Mouse (Mus musculus): ENCODE data around the gene Atp6v1c2. TPM values are rescaled to one million over a fixed set of nuclear protein-coding genes. Genes with fewer than 3 reads are reported as not detected.

Gene Atp6v1c2
- total and polyA plus RNA-seq, 3 experiments = 0.19 to 0.42 TPM; not detected in 1

GRCm38 (mm10) chr12:17316096-17316495, 13.1 kb downstream of the Atp6v1c2 start:
- no peak for DNase-seq (ENCODE audit: extremely low read depth)
- in situ Hi-C loops (cut with MboI; ENCODE audit: low pct_ligation_motif_present, low pct_unique_long_range_greater_than_20kb, low sequenced_read_pairs) = no loop called here
- H3K27me3 ChIP-seq (replicated peaks) = peaks cover 2% of the 10 kb centered on the region
- dilution Hi-C loops (cut with MboI; ENCODE audit: extremely low pct_ligation_motif_present, extremely low pct_unique_long_range_greater_than_20kb, low sequenced_read_pairs) = no loop called here
- H3K27ac ChIP-seq (ENCODE audit: insufficient read depth, low read depth) = no peak overlapping the region
- no peaks in the 10 kb centered on the region for H3K36me3 ChIP-seq (replicated peaks in 1 of 2; ENCODE audit: control insufficient read depth in 1 of 2, insufficient read depth in 1 of 2, low read length in 1 of 2)
- no peak for TF ChIP-seq ZNF384 (IDR thresholded peaks at IDR 0.05; ENCODE audit: low read depth, low read length)
- TF ChIP-seq SMC3 (IDR thresholded peaks at IDR 0.05; ENCODE audit: low read depth, low read length) = no peak
- no peak for TF ChIP-seq TBP (conservative IDR thresholded peaks at IDR 0.05; ENCODE audit: low read depth, low read length)
- no peak for TF ChIP-seq RCOR1 (conservative IDR thresholded peaks at IDR 0.05; ENCODE audit: low read depth, low read length)
- TF ChIP-seq JUND (conservative IDR thresholded peaks at IDR 0.05; ENCODE audit: low read depth, low read length) = no peak
- no peak for TF ChIP-seq BHLHE40 (IDR thresholded peaks at IDR 0.05; ENCODE audit: low read depth, low read length)
- TF ChIP-seq ZKSCAN1 (IDR thresholded peaks at IDR 0.05; ENCODE audit: borderline replicate concordance, low read depth, low read length) = no peak
- no peak for TF ChIP-seq ZC3H11A (IDR thresholded peaks at IDR 0.05; ENCODE audit: low read depth, low read length)
- TF ChIP-seq MXI1 (IDR thresholded peaks at IDR 0.05; ENCODE audit: low read depth, low read length) = no peak
- TF ChIP-seq ETS1 (conservative IDR thresholded peaks at IDR 0.05; ENCODE audit: low read depth, low read length) = no peak
- TF ChIP-seq ELF1 (IDR thresholded peaks at IDR 0.05; ENCODE audit: low read depth, low read length) = no peak
- no peak for TF ChIP-seq SIN3A (IDR thresholded peaks at IDR 0.05; ENCODE audit: low read length)
- no peak for TF ChIP-seq POLR2AphosphoS2 (IDR thresholded peaks at IDR 0.05; ENCODE audit: low read depth, low read length)
- no peak for TF ChIP-seq MAFK (IDR thresholded peaks at IDR 0.05; ENCODE audit: insufficient replicate concordance, low read length)
- TF ChIP-seq MEF2A (IDR thresholded peaks at IDR 0.05; ENCODE audit: borderline replicate concordance, low read depth, low read length) = no peak
- TF ChIP-seq UBTF (IDR thresholded peaks at IDR 0.05; ENCODE audit: low read depth, low read length) = no peak
- TF ChIP-seq JUN (IDR thresholded peaks at IDR 0.05; ENCODE audit: insufficient read depth, low read depth, low read length) = no peak
- TF ChIP-seq E2F4 (IDR thresholded peaks at IDR 0.05; ENCODE audit: insufficient replicate concordance, low read depth, low read length) = no peak
- no peak overlapping the region for H3K9ac ChIP-seq (ENCODE audit: insufficient read depth, low read depth)
- no peak overlapping the region for H3K4me3 ChIP-seq (replicated peaks in 1 of 3; ENCODE audit: low read depth in 2 of 3, low read length in 2 of 3, poor library complexity in 1 of 3)
- peaks cover 3 to 10% of the 10 kb centered on the region in 2 experiments; a peak in 3 of 4 replicates for H3K4me1 ChIP-seq (ENCODE audit: control insufficient read depth in 1 of 2, insufficient read depth in 2 of 2)
- no peak overlapping the region for H3K4me2 ChIP-seq (ENCODE audit: insufficient read depth, low read depth, poor library complexity, severe bottlenecking)
- no peaks in the 10 kb centered on the region for H3K79me2 ChIP-seq (replicated peaks; ENCODE audit: control insufficient read depth, extremely low read depth, insufficient read depth, poor library complexity, severe bottlenecking)
- no peaks in the 10 kb centered on the region for H3K9me3 ChIP-seq (replicated peaks; ENCODE audit: low read length)

- TF ChIP-seq EP300 (IDR thresholded peaks at IDR 0.05; ENCODE audit: low read length) = no peak
- TF ChIP-seq MAFK (IDR thresholded peaks at IDR 0.05; ENCODE audit: insufficient replicate concordance, low read length) = peak; percentile 78; the same call in 1 of the 2 replicates
- TF ChIP-seq ZNF384 (IDR thresholded peaks at IDR 0.05; ENCODE audit: low read depth, low read length) = peak; percentile 27; the same call in 1 of the 2 replicates
- H3K27ac ChIP-seq (ENCODE audit: insufficient read depth, low read depth) = no peak overlapping the region
- DNase-seq (ENCODE audit: extremely low read depth) = no peak
- no peak overlapping the region for H3K4me3 ChIP-seq (replicated peaks in 1 of 3; ENCODE audit: low read depth in 2 of 3, low read length in 2 of 3, poor library complexity in 1 of 3)
- dilution Hi-C loops (cut with MboI; ENCODE audit: extremely low pct_ligation_motif_present, extremely low pct_unique_long_range_greater_than_20kb, low sequenced_read_pairs) (no loop called here), in situ Hi-C loops (cut with MboI; ENCODE audit: low pct_ligation_motif_present, low pct_unique_long_range_greater_than_20kb, low sequenced_read_pairs) (no loop called here)
- H3K4me1 ChIP-seq (ENCODE audit: control insufficient read depth in 1 of 2, insufficient read depth in 2 of 2) = peaks cover 3 to 13% of the 10 kb centered on the region in 2 experiments; a peak in 3 of 4 replicates
- H3K36me3 ChIP-seq (replicated peaks in 1 of 2; ENCODE audit: control insufficient read depth in 1 of 2, insufficient read depth in 1 of 2, low read length in 1 of 2) = no peaks in the 10 kb centered on the region
- peak overlapping the region; percentile 54 for H3K4me2 ChIP-seq (ENCODE audit: insufficient read depth, low read depth, poor library complexity, severe bottlenecking)
- H3K9ac ChIP-seq (ENCODE audit: insufficient read depth, low read depth) = no peak overlapping the region
- peaks cover 5% of the 10 kb centered on the region for H3K27me3 ChIP-seq (replicated peaks)
- no peaks in the 10 kb centered on the region for H3K9me3 ChIP-seq (replicated peaks; ENCODE audit: low read length)
- H3K79me2 ChIP-seq (replicated peaks; ENCODE audit: control insufficient read depth, extremely low read depth, insufficient read depth, poor library complexity, severe bottlenecking) = no peaks in the 10 kb centered on the region
Observed at GRCm38 (mm10) chr12:17310852-17311839, 18.0 kb downstream of the Atp6v1c2 start.

Measured in CH12.LX (cell line).